Mouse (Mus musculus) thymus, postnatal 25 days (tissue): ENCODE data around the gene Adamts16.

Experiments
- DNase-seq: peaks from one replicate; pipeline ENCODE4 v3.0.0; 2022

The Adamts16 gene

DNA sequence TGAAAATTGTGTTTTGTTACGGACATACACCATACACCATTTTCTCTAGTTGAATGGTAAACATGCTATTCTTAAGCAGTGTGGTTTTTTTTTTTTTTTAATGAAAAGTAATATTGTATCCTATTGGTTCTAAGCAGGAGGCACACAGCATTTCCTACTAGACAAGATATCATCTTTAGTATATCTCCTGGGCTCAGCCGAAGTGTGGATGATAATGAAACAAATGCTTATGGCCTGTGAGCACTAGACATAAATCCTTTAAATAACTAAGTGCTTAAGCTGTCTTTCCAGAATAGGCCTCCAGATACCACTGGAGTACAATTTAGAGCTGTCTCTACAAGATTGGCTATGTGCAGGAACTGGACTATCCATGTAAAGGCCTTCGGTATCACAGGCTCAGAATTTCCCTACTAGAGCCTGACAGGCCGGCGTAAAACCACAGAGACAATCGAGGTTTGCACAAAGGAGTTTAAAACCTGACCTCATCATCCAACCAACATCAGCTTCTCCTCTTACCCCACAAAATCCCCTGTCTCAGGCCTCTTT is 8.9 kb downstream of the Adamts16 start:
- DNase-seq: no peak

DNA sequence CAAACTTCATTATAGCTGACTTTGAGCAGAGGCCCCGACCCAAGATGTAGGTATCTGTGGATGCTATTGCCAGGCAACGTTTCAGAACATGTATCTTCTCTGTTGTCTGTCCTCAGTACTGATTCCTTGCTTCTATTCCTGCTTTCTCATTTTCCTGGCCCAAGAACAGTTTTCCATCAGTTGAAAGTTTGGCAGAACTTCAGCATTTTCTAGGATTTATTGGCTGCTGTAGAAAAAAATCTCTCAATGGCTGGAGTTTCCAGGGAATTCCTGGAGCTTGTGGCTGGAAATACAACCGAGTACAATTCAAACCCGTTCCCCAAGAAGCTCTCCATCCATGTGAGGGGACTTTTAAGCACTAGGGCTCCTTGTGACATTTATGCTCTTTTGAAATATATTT is 10.6 kb downstream of the Adamts16 start:
- no peak for DNase-seq

GRCm38 (mm10) chr13:70827507-70827906 is 14.1 kb downstream of the Adamts16 start:
- no peak for DNase-seq

- DNase-seq: no peak
These were observed 16.3 kb downstream of the Adamts16 start for GRCm38 (mm10) chr13:70825265-70825664.

DNA sequence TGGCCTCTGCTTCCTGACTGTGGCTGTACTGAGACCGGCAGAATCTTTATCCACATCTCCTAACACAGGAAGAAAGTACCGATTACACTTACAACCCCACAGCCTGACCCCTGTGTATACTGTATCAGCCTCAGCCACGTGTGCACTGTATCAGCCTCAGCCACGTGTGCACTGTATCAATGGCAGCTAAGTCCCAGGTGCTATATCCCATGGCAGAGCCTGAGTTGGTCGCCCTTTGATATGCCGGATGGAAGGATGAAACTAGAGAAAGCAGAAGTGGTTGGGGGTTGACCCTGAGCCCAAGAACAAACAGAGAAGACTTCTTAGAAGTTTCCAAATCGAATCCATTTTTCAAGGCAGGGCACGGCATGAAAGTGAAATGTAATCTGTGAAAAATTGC is 17.9 kb downstream of the Adamts16 start:
- no peak for DNase-seq

DNA sequence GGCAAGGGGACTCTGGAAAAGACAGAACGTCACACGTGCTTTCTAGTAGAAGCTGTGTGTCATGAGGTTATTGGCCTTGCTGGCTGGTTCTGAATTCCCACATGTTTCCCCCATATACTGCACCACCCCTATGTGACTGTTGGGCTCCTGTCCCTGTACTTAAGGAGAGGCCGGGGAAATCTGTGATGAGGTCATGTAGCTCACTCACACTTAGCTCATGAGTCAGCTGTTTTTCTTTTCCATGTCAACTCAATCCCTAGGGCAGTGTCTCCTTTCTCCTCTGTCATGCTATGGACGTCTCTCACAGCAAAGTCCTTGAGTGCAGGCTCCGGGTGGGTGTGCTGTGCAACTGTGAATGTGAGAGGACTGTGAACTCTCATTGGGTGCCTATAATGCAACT is 22.6 kb downstream of the Adamts16 start:
- no peak for DNase-seq

- DNase-seq: no peak
These were observed 27.2 kb downstream of the Adamts16 start for GRCm38 (mm10) chr13:70814423-70814822.

GRCm38 (mm10) chr13:70805506-70805905 is 36.1 kb downstream of the Adamts16 start:
- DNase-seq: no peak

DNA sequence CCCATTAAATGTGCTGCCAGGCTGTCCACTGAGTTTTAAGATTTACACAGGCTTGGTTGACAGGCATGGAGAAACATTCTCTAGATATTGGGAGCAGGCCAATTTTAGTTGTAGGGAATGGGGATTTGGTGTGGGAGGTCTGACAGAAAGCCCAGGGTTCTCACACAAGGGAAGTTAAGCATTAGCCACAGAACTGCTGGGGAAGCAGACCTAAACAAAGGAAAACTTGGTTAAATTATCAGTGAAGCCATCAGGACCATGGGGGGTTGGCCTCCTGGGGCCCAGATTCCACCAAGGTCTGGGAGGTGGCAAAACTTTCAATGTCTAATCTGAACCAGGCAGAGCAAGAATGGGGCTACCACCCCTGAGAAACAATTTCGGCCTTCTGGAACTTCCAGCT is 38.8 kb downstream of the Adamts16 start:
- DNase-seq: no peak

GRCm38 (mm10) chr13:70799322-70799721 is 42.3 kb downstream of the Adamts16 start:
- no peak for DNase-seq

GRCm38 (mm10) chr13:70798396-70798795 is 43.2 kb downstream of the Adamts16 start:
- DNase-seq: no peak

DNA sequence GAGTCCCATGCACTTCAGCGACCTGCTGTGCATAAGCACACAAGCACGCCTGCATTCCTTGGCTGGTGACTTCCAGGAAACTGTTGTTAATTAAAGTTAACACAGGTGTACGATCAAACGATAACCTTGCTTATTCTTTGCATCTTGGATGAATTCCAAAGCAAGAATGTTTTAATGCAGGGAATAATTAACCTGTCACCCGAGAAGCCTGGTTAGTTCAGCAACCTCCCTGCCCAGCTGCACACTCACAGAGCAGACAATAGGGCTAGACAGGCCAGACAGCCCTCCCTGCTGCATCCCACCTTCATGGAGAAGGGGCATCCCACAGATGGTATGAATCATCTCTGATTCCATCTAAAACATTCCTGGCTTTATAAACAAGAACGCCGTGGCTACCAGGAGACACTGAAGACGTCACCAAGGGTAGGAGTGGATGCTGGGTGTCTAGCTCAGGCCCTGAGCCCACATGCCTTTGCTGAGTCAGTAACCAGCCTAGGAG is 47.5 kb downstream of the Adamts16 start:
- no peak for DNase-seq

DNA sequence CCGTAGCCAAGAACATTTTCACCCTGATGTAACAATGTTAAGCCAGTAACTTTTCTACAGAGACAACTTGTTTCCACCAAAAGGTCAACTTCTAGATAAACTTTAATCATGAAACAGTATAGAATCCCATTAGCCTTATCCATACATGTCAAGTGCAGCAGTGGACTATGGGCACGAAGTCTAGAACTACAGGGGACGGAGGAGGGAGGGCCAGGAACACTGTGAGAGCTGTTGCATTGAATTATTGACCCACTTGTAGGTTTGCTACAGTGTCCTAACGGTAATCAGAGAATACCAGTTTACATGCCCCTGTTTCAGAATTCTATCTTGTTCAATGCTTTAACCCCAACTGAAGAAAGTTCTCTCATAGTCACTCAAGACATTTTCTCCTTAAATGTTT is 48.0 kb downstream of the Adamts16 start:
- DNase-seq: no peak

GRCm38 (mm10) chr13:70792950-70793349 is 48.7 kb downstream of the Adamts16 start:
- DNase-seq: no peak

GRCm38 (mm10) chr13:70789806-70790205 is 51.8 kb downstream of the Adamts16 start:
- DNase-seq: no peak

GRCm38 (mm10) chr13:70789022-70789421 is 52.6 kb downstream of the Adamts16 start:
- DNase-seq: no peak

DNA sequence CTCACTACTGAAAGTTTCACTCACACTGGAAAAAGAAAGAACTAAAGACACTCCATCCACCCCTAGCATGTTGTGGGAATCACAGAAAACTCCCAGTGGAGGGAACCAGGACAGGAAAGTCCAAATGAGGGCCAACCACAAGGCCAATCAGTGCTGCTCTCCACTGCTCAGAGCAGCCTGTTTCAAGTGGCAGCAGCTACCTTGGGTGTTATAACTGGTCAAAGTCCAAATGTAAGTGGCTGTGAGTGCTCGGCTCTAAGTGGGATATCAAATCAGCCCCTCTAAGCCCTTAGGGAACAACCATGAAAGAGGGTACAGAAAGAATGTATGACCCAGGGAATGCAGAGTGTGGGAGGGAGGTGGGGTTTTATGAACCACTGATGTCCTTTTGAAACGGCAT is 56.5 kb downstream of the Adamts16 start:
- DNase-seq: no peak

DNA sequence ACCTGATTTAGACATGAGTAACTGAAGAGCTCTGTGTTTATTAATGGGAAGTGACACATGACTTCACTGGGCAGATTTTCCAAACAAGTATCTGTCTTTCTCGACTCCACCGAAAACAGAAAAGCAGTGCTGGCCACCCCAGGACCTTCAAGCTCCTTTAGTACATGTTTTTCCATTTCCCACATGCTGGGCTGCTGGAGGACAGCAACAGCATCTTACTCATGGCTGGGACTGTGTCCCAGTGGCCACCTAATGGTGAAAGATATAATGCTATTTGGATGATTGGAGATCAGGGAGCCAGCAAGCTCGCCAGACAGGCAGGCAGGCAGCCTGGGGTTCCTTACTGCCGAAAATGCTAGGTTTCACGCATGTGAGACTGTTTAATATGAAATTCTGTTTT is 57.5 kb downstream of the Adamts16 start:
- no peak for DNase-seq

- no peak for DNase-seq
These were observed 61.8 kb downstream of the Adamts16 start for GRCm38 (mm10) chr13:70779781-70780180.

GRCm38 (mm10) chr13:70778872-70779554 is 62.6 kb downstream of the Adamts16 start:
- no peak for DNase-seq

DNA sequence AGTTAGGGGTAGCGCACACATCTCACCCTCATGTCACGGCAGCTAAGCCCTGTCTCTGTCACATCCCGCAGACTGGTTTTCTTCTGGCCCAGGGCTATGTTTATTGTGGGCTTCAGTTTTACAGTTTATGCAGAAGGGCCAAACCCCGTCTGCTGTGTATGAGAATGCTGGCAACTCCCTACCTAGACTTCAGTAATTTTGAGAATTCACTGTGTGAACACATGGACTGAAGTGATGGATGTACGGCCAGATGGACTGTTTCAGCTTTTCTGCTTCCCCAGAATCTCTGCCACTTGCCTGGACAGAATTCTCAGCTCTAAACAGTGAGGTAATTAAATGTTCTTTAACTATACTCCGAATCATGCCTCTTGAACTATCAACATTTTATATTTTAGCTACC is 70.5 kb downstream of the Adamts16 start:
- no peak for DNase-seq

- DNase-seq: no peak
These were observed 72.5 kb downstream of the Adamts16 start for GRCm38 (mm10) chr13:70769156-70769555.

GRCm38 (mm10) chr13:70767462-70767861 is 74.1 kb downstream of the Adamts16 start:
- DNase-seq: no peak

GRCm38 (mm10) chr13:70764682-70765081 is 76.9 kb downstream of the Adamts16 start:
- DNase-seq: no peak

DNA sequence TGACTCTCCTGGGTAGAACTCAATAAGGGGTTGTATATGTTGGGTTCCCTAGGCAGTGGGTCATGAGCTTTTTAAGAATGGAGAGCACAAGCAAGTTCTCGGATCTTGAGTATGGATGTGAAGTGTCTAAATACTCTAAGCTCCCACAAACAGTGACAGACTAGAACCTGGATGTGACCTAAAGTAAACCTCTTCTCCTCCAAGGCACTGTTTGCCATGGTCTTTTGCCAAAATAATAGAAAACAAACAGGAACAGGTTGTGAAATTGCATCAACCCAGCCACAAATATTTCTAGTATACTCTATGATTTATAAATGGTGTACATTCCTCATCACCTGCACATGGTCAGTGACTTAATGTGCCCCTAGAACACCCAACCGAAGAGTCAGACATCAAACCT is 79.0 kb downstream of the Adamts16 start:
- no peak for DNase-seq
